Comparison of ENCODE assay signal across 11 mouse cellular contexts in genomic region chr7:6753440-6753839, GRCm38 (mm10). TPM values are rescaled to one million over a fixed set of nuclear protein-coding genes. Genes with fewer than 3 reads are reported as not detected.
A peak's percentile ranks its signal among the peaks of the same experiment; 100 is the strongest.
DNase-seq lines count a peak whose midpoint lies in the region; ATAC-seq lines count a peak whose summit lies in the region.
"Had no signal": no experiment of that assay in that cellular context is flagged by ENCODE, and none has a peak within 500 bp of the region (broad histone marks: within the 10 kb centered on the region; RNA-seq: fewer than 3 reads in every experiment).

No protein-coding gene starts in this region.

- 20% methylated on average over 4 of the region's 4 CpGs for WGBS in intestine, embryonic 14.5 days
- WGBS in intestine, embryonic 15.5 days: 28% methylated on average over 4 of the region's 4 CpGs
- WGBS in embryonic facial prominence, embryonic 13.5 days: 21% methylated on average over 4 of the region's 4 CpGs
- 12% methylated on average over 4 of the region's 4 CpGs for WGBS in hindbrain, embryonic 15.5 days
- 15% methylated on average over 4 of the region's 4 CpGs for WGBS in neural tube, embryonic 14.5 days

- no peak overlapping the region for H3K9ac ChIP-seq in intestine, embryonic 14.5 days (ENCODE audit: low read length)
- no peak overlapping the region for H3K9ac ChIP-seq in intestine, embryonic 15.5 days
- H3K9ac ChIP-seq in embryonic facial prominence, embryonic 13.5 days: no peak overlapping the region
- H3K9ac ChIP-seq in hindbrain, embryonic 15.5 days: no peak overlapping the region
- no peak overlapping the region for H3K9ac ChIP-seq in neural tube, embryonic 14.5 days (replicated peaks; ENCODE audit: low read depth, low read length)
- H3K9ac ChIP-seq: heart, embryonic 15.5 days; neural tube, embryonic 12.5 days had no signal

- H3K4me2 ChIP-seq in intestine, embryonic 14.5 days (ENCODE audit: low read length): no peak overlapping the region
- no peak overlapping the region for H3K4me2 ChIP-seq in intestine, embryonic 15.5 days (replicated peaks)
- no peak overlapping the region for H3K4me2 ChIP-seq in embryonic facial prominence, embryonic 13.5 days
- H3K4me2 ChIP-seq in hindbrain, embryonic 15.5 days: no peak overlapping the region
- H3K4me2 ChIP-seq in neural tube, embryonic 14.5 days (ENCODE audit: low read depth, low read length): no peak overlapping the region
- H3K4me2 ChIP-seq: heart, embryonic 15.5 days; neural tube, embryonic 12.5 days had no signal

- peaks cover 9% of the 10 kb centered on the region; the same call in 1 of the 2 replicates for H3K4me1 ChIP-seq in intestine, embryonic 14.5 days (replicated peaks; ENCODE audit: control insufficient read depth, insufficient read depth, low read length)
- H3K4me1 ChIP-seq in intestine, embryonic 15.5 days (replicated peaks): no peaks in the 10 kb centered on the region
- H3K4me1 ChIP-seq in embryonic facial prominence, embryonic 13.5 days: peaks cover 10% of the 10 kb centered on the region
- peaks cover 12% of the 10 kb centered on the region for H3K4me1 ChIP-seq in hindbrain, embryonic 15.5 days (replicated peaks)
- 0 out of 2 replicates have a peak, but pooled peaks cover 2% of the 10 kb centered on the region for H3K4me1 ChIP-seq in neural tube, embryonic 14.5 days (ENCODE audit: control insufficient read depth, insufficient read depth, low read length)
- H3K4me1 ChIP-seq: heart, embryonic 15.5 days had no signal

- no peaks in the 10 kb centered on the region for H3K36me3 ChIP-seq in intestine, embryonic 14.5 days (ENCODE audit: control insufficient read depth, insufficient read depth, low read length)
- no peaks in the 10 kb centered on the region for H3K36me3 ChIP-seq in intestine, embryonic 15.5 days
- H3K36me3 ChIP-seq in embryonic facial prominence, embryonic 13.5 days: no peaks in the 10 kb centered on the region
- no peaks in the 10 kb centered on the region for H3K36me3 ChIP-seq in hindbrain, embryonic 15.5 days
- no peaks in the 10 kb centered on the region for H3K36me3 ChIP-seq in neural tube, embryonic 14.5 days (ENCODE audit: control insufficient read depth, insufficient read depth, low read length)
- H3K36me3 ChIP-seq: heart, embryonic 15.5 days; neural tube, embryonic 12.5 days had no signal

- intact Hi-C loops in heart, postnatal 14 days (cut with DNase I): no loop called here

- peak; percentile 71 for ATAC-seq in intestine, embryonic 14.5 days (replicated peaks; ENCODE audit: low FRiP score, low TSS enrichment, low read depth)
- no peak; the same call in 1 of the 2 replicates for ATAC-seq in intestine, embryonic 15.5 days
- no peak for ATAC-seq in embryonic facial prominence, embryonic 13.5 days (ENCODE audit: insufficient number of reproducible peaks, insufficient read depth, low FRiP score, low TSS enrichment, low read depth)
- ATAC-seq in hindbrain, embryonic 15.5 days (ENCODE audit: low FRiP score, low read depth): peak; percentile 66
- peak; percentile 60; the same call in 1 of the 2 replicates for ATAC-seq in neural tube, embryonic 14.5 days (ENCODE audit: low read depth)
- ATAC-seq in erythroblast, adult 5-6 weeks (replicated peaks; ENCODE audit: low FRiP score, poor library complexity, severe bottlenecking): no peak

- H3K9me3 ChIP-seq in intestine, embryonic 14.5 days (ENCODE audit: control insufficient read depth, low read length): no peaks in the 10 kb centered on the region
- no peaks in the 10 kb centered on the region for H3K9me3 ChIP-seq in intestine, embryonic 15.5 days
- no peaks in the 10 kb centered on the region for H3K9me3 ChIP-seq in embryonic facial prominence, embryonic 13.5 days
- no peaks in the 10 kb centered on the region for H3K9me3 ChIP-seq in hindbrain, embryonic 15.5 days
- no peaks in the 10 kb centered on the region for H3K9me3 ChIP-seq in neural tube, embryonic 14.5 days (ENCODE audit: control insufficient read depth, low read length)
- H3K9me3 ChIP-seq: heart, embryonic 15.5 days; neural tube, embryonic 12.5 days had no signal

- DNase-seq in intestine, embryonic 14.5 days (ENCODE audit: low spot score): no peak
- no peak for DNase-seq in B cell, adult 2 months
- no peak for DNase-seq in heart, postnatal 14 days
- DNase-seq: lung, adult 18-20 months had no signal

- no peaks in the 10 kb centered on the region for H3K27me3 ChIP-seq in intestine, embryonic 14.5 days (replicated peaks; ENCODE audit: control insufficient read depth, insufficient read depth, low read length)
- no peaks in the 10 kb centered on the region for H3K27me3 ChIP-seq in intestine, embryonic 15.5 days (replicated peaks)
- no peaks in the 10 kb centered on the region for H3K27me3 ChIP-seq in embryonic facial prominence, embryonic 13.5 days
- H3K27me3 ChIP-seq in hindbrain, embryonic 15.5 days: no peaks in the 10 kb centered on the region
- no peaks in the 10 kb centered on the region for H3K27me3 ChIP-seq in neural tube, embryonic 14.5 days (ENCODE audit: control insufficient read depth, insufficient read depth, low read length)
- H3K27me3 ChIP-seq: heart, embryonic 15.5 days; neural tube, embryonic 12.5 days had no signal

- H3K27ac ChIP-seq in intestine, embryonic 14.5 days (ENCODE audit: low read depth): 0 out of 2 replicates have a peak overlapping the region, but pooled peaks have one; percentile 64
- H3K27ac ChIP-seq in intestine, embryonic 15.5 days: no peak overlapping the region
- H3K27ac ChIP-seq in embryonic facial prominence, embryonic 13.5 days: 0 out of 2 replicates have a peak overlapping the region, but pooled peaks have one; percentile 33
- peak overlapping the region; percentile 52 for H3K27ac ChIP-seq in hindbrain, embryonic 15.5 days (replicated peaks)
- no peak overlapping the region for H3K27ac ChIP-seq in neural tube, embryonic 14.5 days (ENCODE audit: low read depth, low read length)
- H3K27ac ChIP-seq: heart, embryonic 15.5 days; neural tube, embryonic 12.5 days had no signal

- no peak overlapping the region for H3K4me3 ChIP-seq in intestine, embryonic 14.5 days (ENCODE audit: low read depth, low read length)
- no peak overlapping the region for H3K4me3 ChIP-seq in intestine, embryonic 15.5 days (replicated peaks)
- H3K4me3 ChIP-seq in embryonic facial prominence, embryonic 13.5 days: no peak overlapping the region
- H3K4me3 ChIP-seq in hindbrain, embryonic 15.5 days: no peak overlapping the region
- no peak overlapping the region for H3K4me3 ChIP-seq in neural tube, embryonic 14.5 days (ENCODE audit: low read depth, low read length)
- H3K4me3 ChIP-seq: heart, embryonic 15.5 days; neural tube, embryonic 12.5 days had no signal

RNA-seq across cellular contexts. Expression of gene Usp29, which starts 23.1 kb away (rescaled TPM):
- polyA plus RNA-seq in intestine, embryonic 14.5 days (2014; fragmentation: Nextera tagmentation; extraction: Ambion mirVana): 5.7 and 6.8 TPM in 2 replicates
- 3.4 and 4.1 TPM in 2 replicates for polyA plus RNA-seq in intestine, embryonic 15.5 days (2015; fragmentation: Nextera tagmentation; extraction: Ambion mirVana)
- 9.6 and 11.3 TPM in 2 replicates for polyA plus RNA-seq in embryonic facial prominence, embryonic 13.5 days (2015; fragmentation: Nextera tagmentation; extraction: Ambion mirVana)
- polyA plus RNA-seq in hindbrain, embryonic 15.5 days (2015; fragmentation: Nextera tagmentation; extraction: Ambion mirVana): 28.3 and 30.2 TPM in 2 replicates
- 30.8 and 41.5 TPM in 2 replicates for polyA plus RNA-seq in neural tube, embryonic 14.5 days (2014; fragmentation: Nextera tagmentation; extraction: Ambion mirVana)
- 0.19 TPM in 1 of 2 replicates, not detected in the other for total RNA-seq in erythroblast, adult 5-6 weeks (2015; ENCODE audit: low replicate concordance)
- not detected in 2 replicates for total RNA-seq in erythroblast, adult 5-6 weeks (2017; ENCODE audit: low replicate concordance)
- under 1 TPM; 0.22 to 0.57 TPM for total RNA-seq in heart, postnatal 14 days (2021)

RNA-seq across cellular contexts. Expression of gene Peg3, which starts 23.2 kb away (rescaled TPM):
- 151 and 164 TPM in 2 replicates for polyA plus RNA-seq in intestine, embryonic 14.5 days (2014; fragmentation: Nextera tagmentation; extraction: Ambion mirVana)
- polyA plus RNA-seq in intestine, embryonic 15.5 days (2015; fragmentation: Nextera tagmentation; extraction: Ambion mirVana): 103 and 113 TPM in 2 replicates
- polyA plus RNA-seq in embryonic facial prominence, embryonic 13.5 days (2015; fragmentation: Nextera tagmentation; extraction: Ambion mirVana): 159 and 180 TPM in 2 replicates
- 90.4 and 93.6 TPM in 2 replicates for polyA plus RNA-seq in hindbrain, embryonic 15.5 days (2015; fragmentation: Nextera tagmentation; extraction: Ambion mirVana)
- 124 and 134 TPM in 2 replicates for polyA plus RNA-seq in neural tube, embryonic 14.5 days (2014; fragmentation: Nextera tagmentation; extraction: Ambion mirVana)
- total RNA-seq in erythroblast, adult 5-6 weeks (2015; ENCODE audit: low replicate concordance): not detected in 2 replicates
- total RNA-seq in erythroblast, adult 5-6 weeks (2017; ENCODE audit: low replicate concordance): not detected in 2 replicates
- 10 to 100 TPM; 32.4 to 35.5 TPM for total RNA-seq in heart, postnatal 14 days (2021)

RNA-seq across cellular contexts. Expression of gene Zim1, which starts 57.2 kb away (rescaled TPM):
- polyA plus RNA-seq in intestine, embryonic 14.5 days (2014; fragmentation: Nextera tagmentation; extraction: Ambion mirVana): 5.1 and 5.7 TPM in 2 replicates
- polyA plus RNA-seq in intestine, embryonic 15.5 days (2015; fragmentation: Nextera tagmentation; extraction: Ambion mirVana): 4.6 and 5.1 TPM in 2 replicates
- polyA plus RNA-seq in embryonic facial prominence, embryonic 13.5 days (2015; fragmentation: Nextera tagmentation; extraction: Ambion mirVana): 3.2 and 4.5 TPM in 2 replicates
- polyA plus RNA-seq in hindbrain, embryonic 15.5 days (2015; fragmentation: Nextera tagmentation; extraction: Ambion mirVana): 7.1 and 7.5 TPM in 2 replicates
- polyA plus RNA-seq in neural tube, embryonic 14.5 days (2014; fragmentation: Nextera tagmentation; extraction: Ambion mirVana): 4.6 and 7.6 TPM in 2 replicates
- total RNA-seq in erythroblast, adult 5-6 weeks (2015; ENCODE audit: low replicate concordance): not detected in 2 replicates
- not detected in 2 replicates for total RNA-seq in erythroblast, adult 5-6 weeks (2017; ENCODE audit: low replicate concordance)
- total RNA-seq in heart, postnatal 14 days (2021): 1 to 10 TPM; 4.9 to 5.8 TPM

Comparison
In these comparisons a context has a peak if more than half of its experiments do, and no peak if none do; other contexts are left out.
1. ATAC-seq: peak in intestine, embryonic 14.5 days (single experiment), hindbrain, embryonic 15.5 days (single experiment) and neural tube, embryonic 14.5 days (single experiment); none in intestine, embryonic 15.5 days (single experiment), embryonic facial prominence, embryonic 13.5 days (single experiment) and erythroblast, adult 5-6 weeks (single experiment).
2. H3K27ac ChIP-seq: peak in intestine, embryonic 14.5 days (single experiment), embryonic facial prominence, embryonic 13.5 days (single experiment) and hindbrain, embryonic 15.5 days (single experiment); none in intestine, embryonic 15.5 days (single experiment) and neural tube, embryonic 14.5 days (single experiment).